Mouse (Mus musculus): Measurements from ENCODE around the gene 1700049E17Rik2.
"Not testable (repeated sequence)": the region's sequence is repeated elsewhere in the genome, so short reads cannot be mapped to it uniquely, and the experiment has no call there.

The 1700049E17Rik2 gene

DNA sequence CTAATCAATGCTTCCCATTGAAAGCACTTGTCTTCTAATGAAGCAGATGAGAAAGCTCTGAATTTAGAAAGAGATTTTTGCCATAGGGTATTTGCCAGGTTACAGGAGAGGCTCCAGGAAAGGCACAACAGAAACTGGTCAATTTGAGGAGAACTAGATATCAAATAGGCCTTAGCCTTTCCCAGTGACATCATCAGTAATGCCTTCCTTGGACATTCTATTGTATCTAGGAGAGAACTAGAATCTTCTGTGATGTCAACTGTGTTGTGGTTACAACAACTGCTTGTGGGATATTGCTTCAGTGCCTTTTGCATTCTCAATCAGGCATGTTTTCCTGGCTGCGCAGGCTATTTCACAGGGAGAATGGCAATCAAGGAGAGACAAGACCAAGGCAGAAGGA lies at the start of gene 1700049E17Rik2:
TSS of gene 1700049E17Rik2 (plus strand) at position 301 of the 400 bp plus-strand sequence.
- not testable (repeated sequence) for DNase-seq (ENCODE audit: low read depth)

- not testable (repeated sequence) for DNase-seq (ENCODE audit: low read depth)
These were observed 48.3 kb upstream of the 1700049E17Rik2 start for GRCm38 (mm10) chr14:41524695-41525094.

DNA sequence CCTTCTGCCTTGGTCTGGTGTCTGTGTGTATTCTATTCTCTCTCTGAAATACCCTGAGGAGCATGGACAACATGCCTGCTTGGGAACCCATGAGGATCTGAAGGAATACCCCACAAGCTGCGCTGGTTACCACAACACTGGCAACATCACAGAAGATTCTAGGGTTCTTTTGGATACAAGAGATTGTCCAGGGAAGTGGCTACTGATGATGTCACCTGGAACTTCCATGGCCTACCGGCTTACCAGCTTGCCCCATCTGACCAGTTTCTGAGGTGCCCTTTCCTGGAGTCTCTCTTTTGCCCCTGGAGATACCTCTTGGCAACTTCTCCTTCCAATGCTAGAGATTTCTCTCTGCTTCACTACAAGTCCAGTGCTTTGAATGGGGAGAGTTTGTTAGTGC lies 17.5 kb upstream of the 1700049E17Rik2 start, which contains the start of gene Gm7970:
TSS of gene Gm7970 (minus strand) at position 101 of the 400 bp plus-strand sequence.
- DNase-seq (ENCODE audit: low read depth) = not testable (repeated sequence)

DNA sequence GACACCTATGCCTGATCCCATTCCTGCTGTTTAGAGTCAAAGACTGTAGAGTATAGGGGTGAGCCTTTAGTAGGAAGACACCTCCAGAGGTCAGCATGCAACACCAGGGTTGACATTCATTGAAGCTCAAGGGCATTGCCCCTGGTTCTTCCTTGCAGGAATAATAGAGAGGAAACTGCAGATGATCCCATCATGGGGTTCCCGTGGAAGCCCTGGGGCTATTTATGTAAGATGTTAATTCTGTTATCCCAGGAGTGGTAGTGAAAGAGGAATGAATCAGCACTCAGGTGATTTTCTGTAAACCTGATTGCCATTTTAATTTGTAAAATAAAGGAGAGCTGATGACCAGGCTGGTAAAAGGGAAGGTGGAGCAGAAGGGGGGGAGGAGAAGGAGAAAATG lies 13.3 kb downstream of the 1700049E17Rik2 start:
- not testable (repeated sequence) for DNase-seq (ENCODE audit: low read depth)

DNA sequence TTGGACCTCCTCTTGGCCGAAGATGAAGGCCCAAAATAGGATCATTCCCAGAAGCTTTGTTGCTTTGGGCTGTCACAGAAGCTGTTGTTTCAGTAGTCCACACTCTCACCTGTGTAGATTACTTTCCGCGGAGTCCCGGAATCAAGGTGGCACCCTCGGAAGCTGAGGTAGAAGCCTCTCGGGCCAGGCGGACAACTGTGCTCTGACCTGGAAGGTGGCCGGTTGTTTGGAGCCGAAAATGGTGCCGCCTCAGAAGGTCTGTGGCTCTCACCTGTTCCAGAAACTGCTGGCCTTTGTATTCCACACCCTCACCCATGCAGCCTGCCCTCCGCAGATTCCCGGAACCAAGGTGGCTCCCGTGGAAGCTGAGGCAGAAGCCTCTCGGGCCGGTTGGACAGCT lies 27.9 kb downstream of the 1700049E17Rik2 start:
- DNase-seq (ENCODE audit: low read depth) = not testable (repeated sequence)

DNA sequence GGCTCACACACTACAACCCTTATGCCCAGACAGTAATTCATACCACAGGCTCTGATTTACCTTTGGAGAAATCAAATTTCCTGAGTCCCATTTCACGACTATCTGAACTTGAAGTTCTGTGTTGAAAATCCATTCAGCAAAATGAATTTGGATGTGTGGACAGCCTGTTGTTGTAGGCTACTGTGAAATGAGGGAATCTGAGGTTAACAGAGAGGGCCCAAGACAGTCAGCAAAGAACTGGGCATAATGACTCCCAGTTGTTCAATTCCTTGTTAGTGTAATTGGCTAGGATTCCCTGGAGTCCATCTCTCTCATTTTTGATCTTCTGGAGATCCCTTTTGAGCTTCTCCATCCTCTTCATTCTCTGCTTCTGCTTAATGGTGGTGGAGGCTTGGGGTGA lies 37.7 kb downstream of the 1700049E17Rik2 start:
- DNase-seq (ENCODE audit: low read depth) = not testable (repeated sequence)

DNA sequence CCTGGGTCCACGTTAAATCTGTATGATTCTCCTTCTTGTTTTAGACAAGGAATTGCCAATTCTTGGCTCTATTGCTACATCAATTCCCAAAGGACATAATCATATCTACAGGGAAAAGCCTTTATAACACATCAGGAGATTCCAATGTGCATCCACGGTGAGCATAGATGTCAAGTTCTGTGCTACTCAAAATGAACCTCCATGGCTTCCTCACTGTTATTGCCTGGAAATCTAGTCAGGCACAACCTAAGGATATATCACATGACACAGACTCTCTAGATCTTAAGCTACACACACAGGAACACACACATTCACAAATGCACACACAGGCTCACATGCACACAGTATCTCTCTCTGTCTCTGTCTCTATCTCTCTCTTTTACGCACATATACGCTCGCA lies 49.5 kb downstream of the 1700049E17Rik2 start:
- DNase-seq (ENCODE audit: low read depth) = not testable (repeated sequence)

DNA sequence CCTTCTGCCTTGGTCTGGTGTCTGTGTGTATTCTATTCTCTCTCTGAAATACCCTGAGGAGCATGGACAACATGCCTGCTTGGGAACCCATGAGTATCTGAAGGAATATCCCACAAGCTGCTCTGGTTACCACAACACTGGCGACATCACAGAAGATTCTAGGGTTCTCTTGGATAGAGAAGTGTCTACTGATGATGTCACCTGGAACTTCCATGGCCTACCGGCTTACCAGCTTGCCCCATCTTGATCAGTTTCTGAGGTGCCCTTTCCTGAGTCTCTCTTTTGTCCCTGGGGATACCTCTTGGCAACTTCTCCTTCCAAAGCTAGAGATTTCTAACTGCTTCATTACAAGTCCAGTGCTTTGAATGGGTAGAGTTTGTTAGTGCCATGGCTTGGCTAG lies 51.5 kb downstream of the 1700049E17Rik2 start, which contains the start of gene Gm3072:
TSS of gene Gm3072 (minus strand) at position 101 of the 400 bp plus-strand sequence.
- not testable (repeated sequence) for DNase-seq (ENCODE audit: low read depth)

GRCm38 (mm10) chr14:41630144-41630543 lies 57.1 kb downstream of the 1700049E17Rik2 start:
- not testable (repeated sequence) for DNase-seq (ENCODE audit: low read depth)

Measured in c-Kit-positive CD71-positive TER-119-negative erythroid progenitor cells, embryonic 14.5 days (primary cell).